Mouse (Mus musculus): ENCODE data around the gene Lyl1. TPM values are rescaled to one million over a fixed set of nuclear protein-coding genes. Genes with fewer than 3 reads are reported as not detected.

The Lyl1 gene
- total and polyA plus RNA-seq, 2 experiments from 2014 or later: 2.0 to 4.6 TPM

DNA sequence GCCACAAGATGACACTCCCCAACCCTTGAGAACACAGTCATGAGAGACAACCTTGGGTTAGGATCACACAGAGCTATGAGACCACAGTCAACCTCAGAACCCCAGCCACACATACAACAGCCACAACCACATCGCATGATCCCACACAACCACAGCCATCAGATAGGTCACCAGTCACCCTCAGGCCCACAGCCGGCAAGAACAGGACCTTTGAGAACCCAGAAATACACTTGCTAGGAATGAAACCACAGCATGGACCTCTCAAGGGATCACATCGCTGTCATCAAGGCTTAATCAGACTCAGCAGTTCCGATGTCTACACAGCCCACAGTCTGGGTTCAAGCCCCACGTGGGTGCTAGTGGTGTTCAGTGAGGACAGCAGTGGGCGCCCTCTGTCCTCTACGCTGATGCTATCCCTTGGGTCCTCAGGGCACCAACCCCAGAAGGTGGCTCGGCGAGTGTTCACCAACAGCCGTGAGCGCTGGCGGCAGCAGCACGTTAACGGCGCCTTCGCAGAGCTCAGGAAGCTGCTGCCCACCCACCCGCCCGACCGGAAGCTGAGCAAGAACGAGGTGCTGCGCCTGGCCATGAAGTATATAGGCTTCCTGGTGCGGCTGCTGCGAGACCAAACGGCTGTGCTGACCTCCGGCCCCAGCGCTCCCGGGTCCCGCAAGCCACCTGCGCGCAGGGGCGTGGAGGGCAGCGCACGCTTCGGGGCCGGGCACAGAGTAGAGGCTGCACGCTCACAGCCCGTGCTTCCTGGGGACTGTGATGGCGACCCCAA lies 2.4 kb downstream of the Lyl1 start:
- peak overlapping the region; percentile 22; the same call in 1 of the 2 replicates for H3K4me2 ChIP-seq (ENCODE audit: low read depth, low read length, poor library complexity, severe bottlenecking)
- TF ChIP-seq CTCF (IDR thresholded peaks at IDR 0.05): no peak
- ATAC-seq (ENCODE audit: low FRiP score) (no peak), DNase-seq (ENCODE audit: low spot score) (no peak)
- H3K4me3 ChIP-seq (ENCODE audit: low read depth, low read length): no peak overlapping the region; the same call in 1 of the 2 replicates
- H3K27ac ChIP-seq (ENCODE audit: low read depth, low read length): 0 out of 2 replicates have a peak overlapping the region, but pooled peaks have one; percentile 38
- no peaks in the 10 kb centered on the region for H3K4me1 ChIP-seq (ENCODE audit: insufficient read depth, low read length)
- H3K9ac ChIP-seq (replicated peaks; ENCODE audit: low read length, poor library complexity, severe bottlenecking): no peak overlapping the region
- H3K36me3 ChIP-seq (ENCODE audit: insufficient read depth, low read length): peaks cover 13% of the 10 kb centered on the region; the same call in 1 of the 2 replicates
- 12% methylated on average over 38 of the region's 38 CpGs for WGBS
- H3K9me3 ChIP-seq (ENCODE audit: low read length): no peaks in the 10 kb centered on the region
- peaks cover 51% of the 10 kb centered on the region for H3K27me3 ChIP-seq (ENCODE audit: insufficient read depth, low read length)

DNA sequence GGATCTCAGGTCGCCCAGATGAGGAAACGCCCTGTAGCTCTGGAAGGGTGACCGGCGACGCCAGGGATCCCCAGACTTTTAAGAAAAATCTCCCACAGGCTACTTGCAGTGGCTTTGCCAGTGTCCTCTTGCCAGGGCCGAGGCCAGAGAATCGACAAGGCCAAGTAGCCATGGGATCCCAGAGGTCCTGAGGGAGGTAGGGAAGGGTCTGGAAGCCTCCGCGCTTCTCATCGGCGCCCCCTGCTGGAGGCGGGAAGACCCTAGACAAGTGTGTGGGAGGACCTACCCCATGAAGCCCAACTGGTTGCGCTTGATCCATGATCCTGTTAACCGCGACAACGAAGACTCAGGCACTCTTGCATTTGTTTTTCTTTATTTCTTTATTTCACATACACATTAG lies 3.1 kb downstream of the Lyl1 start:
- no peaks in the 10 kb centered on the region for H3K4me1 ChIP-seq (ENCODE audit: insufficient read depth, low read length)
- H3K9ac ChIP-seq (replicated peaks; ENCODE audit: low read length, poor library complexity, severe bottlenecking): no peak overlapping the region
- no peaks in the 10 kb centered on the region for H3K9me3 ChIP-seq (ENCODE audit: low read length)
- H3K27me3 ChIP-seq (ENCODE audit: insufficient read depth, low read length): peaks cover 53% of the 10 kb centered on the region
- no peak for ATAC-seq (ENCODE audit: low FRiP score)
- no peak overlapping the region; the same call in 1 of the 2 replicates for H3K4me3 ChIP-seq (ENCODE audit: low read depth, low read length)
- H3K27ac ChIP-seq (ENCODE audit: low read depth, low read length): 0 out of 2 replicates have a peak overlapping the region, but pooled peaks have one; percentile 38
- peaks cover 6% of the 10 kb centered on the region; the same call in 1 of the 2 replicates for H3K36me3 ChIP-seq (ENCODE audit: insufficient read depth, low read length)
- peak; percentile 83 for DNase-seq (ENCODE audit: low spot score)
- 5% methylated on average over 16 of the region's 16 CpGs for WGBS
- peak overlapping the region; percentile 39; the same call in 1 of the 2 replicates for H3K4me2 ChIP-seq (ENCODE audit: low read depth, low read length, poor library complexity, severe bottlenecking)
- TF ChIP-seq CTCF (IDR thresholded peaks at IDR 0.05): peak; percentile 77

DNA sequence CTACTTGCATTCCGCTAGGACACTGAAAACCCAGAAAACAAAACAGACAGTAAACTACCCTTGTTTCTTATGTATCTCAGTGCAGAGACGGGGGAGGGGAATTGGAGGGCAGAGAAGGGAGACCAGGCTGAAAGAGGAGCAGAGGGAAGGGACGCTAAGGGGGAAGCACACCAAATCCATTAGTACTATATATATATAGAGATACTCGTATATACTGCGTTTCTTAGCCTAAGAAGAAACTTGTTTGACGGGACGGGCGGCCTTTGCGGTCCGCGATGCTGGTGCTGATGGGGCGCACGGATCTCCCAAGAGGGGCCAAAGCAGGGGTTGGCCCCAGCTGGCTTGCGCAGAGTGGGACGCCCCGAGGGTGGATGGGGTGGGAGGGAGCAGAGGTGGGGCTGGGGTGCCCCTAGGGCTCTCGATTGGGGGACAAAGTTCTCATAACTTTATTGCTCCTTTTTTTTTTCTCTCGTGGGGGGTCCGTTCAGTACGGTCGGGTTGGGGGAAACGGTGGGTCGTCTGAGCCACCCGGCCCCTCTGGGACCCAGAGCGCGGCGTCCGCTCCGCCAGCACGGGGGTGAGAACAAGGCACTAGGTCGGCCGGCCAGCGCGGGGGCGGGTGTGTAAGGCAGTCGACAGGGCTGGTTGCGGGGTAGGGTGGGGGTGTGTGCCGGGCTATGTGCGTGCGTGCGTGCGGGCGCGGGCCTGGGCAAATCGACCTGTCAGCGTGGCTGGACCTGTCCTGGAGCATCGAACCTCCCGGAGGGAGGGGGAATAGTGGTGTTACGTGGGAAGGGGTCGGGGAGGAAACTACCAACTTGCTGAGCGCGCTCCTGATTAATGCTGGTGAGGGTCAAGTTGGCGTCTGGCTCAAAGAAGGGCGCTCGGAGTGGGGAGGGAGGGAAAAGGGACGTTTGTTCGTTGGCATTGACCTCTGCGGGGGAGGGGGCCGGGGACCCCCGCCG lies 3.9 kb downstream of the Lyl1 start:
- ATAC-seq (ENCODE audit: low FRiP score): no peak
- Histone ChIP-seq H3K36me3 (ENCODE audit: insufficient read depth, low read length) (no peaks in the 10 kb centered on the region), H3K4me1 (ENCODE audit: insufficient read depth, low read length) (no peaks in the 10 kb centered on the region), H3K27me3 (ENCODE audit: insufficient read depth, low read length) (peaks cover 53% of the 10 kb centered on the region), H3K4me3 (ENCODE audit: low read depth, low read length) (peak overlapping the region; percentile 17; the same call in 1 of the 2 replicates), H3K27ac (ENCODE audit: low read depth, low read length) (peak overlapping the region; percentile 39), H3K4me2 (ENCODE audit: low read depth, low read length, poor library complexity, severe bottlenecking) (peak overlapping the region; percentile 39), H3K9me3 (ENCODE audit: low read length) (no peaks in the 10 kb centered on the region), H3K9ac (replicated peaks; ENCODE audit: low read length, poor library complexity, severe bottlenecking) (no peak overlapping the region)
- no peak for TF ChIP-seq CTCF (IDR thresholded peaks at IDR 0.05)
- 4% methylated on average over 61 of the region's 61 CpGs for WGBS
- DNase-seq (ENCODE audit: low spot score): no peak

DNA sequence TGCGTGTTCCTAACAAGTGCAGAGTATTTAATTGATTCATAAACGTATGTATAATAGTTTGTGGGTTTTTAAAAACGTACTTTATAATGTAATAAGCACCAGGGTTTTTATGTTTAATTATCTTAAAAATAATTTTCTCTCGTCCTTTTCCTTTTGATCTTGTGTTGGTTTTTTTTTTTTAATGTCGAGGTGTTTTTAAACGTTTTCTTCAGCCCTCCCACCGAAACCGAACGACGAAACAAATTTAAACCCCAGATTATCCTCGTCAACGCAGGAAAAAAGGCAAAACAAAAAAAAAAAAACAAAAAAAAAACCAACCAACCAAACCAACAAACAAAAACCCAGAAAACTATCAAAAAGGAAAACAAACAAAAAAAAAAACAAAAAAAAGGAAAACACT lies 4.7 kb downstream of the Lyl1 start:
- Histone ChIP-seq H3K9ac (replicated peaks; ENCODE audit: low read length, poor library complexity, severe bottlenecking) (no peak overlapping the region), H3K4me1 (ENCODE audit: insufficient read depth, low read length) (no peaks in the 10 kb centered on the region), H3K36me3 (ENCODE audit: insufficient read depth, low read length) (no peaks in the 10 kb centered on the region), H3K4me2 (ENCODE audit: low read depth, low read length, poor library complexity, severe bottlenecking) (peak overlapping the region; percentile 39; the same call in 1 of the 2 replicates), H3K27ac (ENCODE audit: low read depth, low read length) (peak overlapping the region; percentile 39; the same call in 1 of the 2 replicates), H3K27me3 (ENCODE audit: insufficient read depth, low read length) (peaks cover 53% of the 10 kb centered on the region), H3K4me3 (ENCODE audit: low read depth, low read length) (no peak overlapping the region), H3K9me3 (ENCODE audit: low read length) (no peaks in the 10 kb centered on the region)
- no peak for ATAC-seq (ENCODE audit: low FRiP score)
- DNase-seq (ENCODE audit: low spot score): no peak
- no peak for TF ChIP-seq CTCF (IDR thresholded peaks at IDR 0.05)
- WGBS: 4% methylated on average over 12 of the region's 12 CpGs

DNA sequence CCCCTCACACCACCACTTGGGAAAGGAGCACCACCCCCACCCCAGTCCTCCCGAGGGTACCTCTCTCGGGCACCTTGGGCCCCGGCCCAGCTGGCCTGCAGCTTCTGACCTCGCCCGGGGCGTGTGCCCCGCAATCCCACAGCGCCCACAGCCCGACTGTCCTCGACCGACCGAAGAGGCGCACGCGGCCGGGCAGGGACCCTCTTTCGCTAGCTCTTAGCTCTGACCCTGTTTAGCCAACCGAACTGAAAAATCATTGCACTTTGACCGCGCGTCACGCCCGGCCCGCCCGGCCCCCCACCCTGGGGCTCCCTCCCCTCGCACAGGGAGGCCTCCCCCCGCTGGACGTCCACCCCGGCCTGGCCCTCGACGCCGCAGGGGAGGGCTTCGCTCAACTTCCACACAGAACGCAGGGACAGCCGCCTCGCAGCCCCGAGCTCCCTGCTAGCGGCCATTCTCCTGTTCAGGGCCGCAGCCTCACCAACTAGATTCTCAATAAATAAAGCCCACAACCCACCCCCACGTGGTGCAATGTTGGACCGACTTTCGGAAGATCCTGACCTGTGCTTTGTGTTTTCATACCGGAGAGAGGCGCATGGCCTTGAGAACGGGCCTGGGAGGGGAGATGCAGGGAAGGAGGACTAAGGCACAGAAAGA lies 5.5 kb downstream of the Lyl1 start:
- Histone ChIP-seq H3K36me3 (ENCODE audit: insufficient read depth, low read length) (no peaks in the 10 kb centered on the region), H3K4me1 (ENCODE audit: insufficient read depth, low read length) (no peaks in the 10 kb centered on the region), H3K4me2 (ENCODE audit: low read depth, low read length, poor library complexity, severe bottlenecking) (peak overlapping the region; percentile 32), H3K9me3 (ENCODE audit: low read length) (no peaks in the 10 kb centered on the region), H3K9ac (replicated peaks; ENCODE audit: low read length, poor library complexity, severe bottlenecking) (peak overlapping the region; percentile 42), H3K27ac (ENCODE audit: low read depth, low read length) (peak overlapping the region; percentile 70), H3K27me3 (ENCODE audit: insufficient read depth, low read length) (peaks cover 50% of the 10 kb centered on the region), H3K4me3 (ENCODE audit: low read depth, low read length) (0 out of 2 replicates have a peak overlapping the region, but pooled peaks have one; percentile 8)
- no peak for DNase-seq (ENCODE audit: low spot score)
- no peak for TF ChIP-seq CTCF (IDR thresholded peaks at IDR 0.05)
- ATAC-seq (ENCODE audit: low FRiP score): no peak
- 6% methylated on average over 45 of the region's 45 CpGs for WGBS
